In the genomic region with DNA sequence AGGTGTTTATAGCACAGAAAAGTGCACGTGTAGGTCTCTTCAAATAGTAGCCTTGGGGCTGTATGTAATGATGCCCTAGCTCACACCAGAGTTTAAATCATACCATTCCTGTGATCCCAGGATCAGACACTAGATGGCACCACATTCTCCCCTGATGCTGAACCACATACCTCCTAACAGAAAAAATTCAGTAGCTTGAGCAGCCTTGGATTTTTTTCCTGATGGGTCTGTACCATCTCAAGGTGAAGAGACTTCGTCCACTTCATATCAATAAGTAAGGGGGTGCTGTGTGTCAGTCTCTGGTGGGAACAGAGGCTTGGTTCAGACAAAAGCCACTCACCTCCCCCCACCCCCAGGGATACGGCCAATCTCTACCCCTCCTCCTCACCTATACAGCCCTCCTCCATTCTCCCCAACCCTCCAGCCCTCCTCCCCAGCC, we compare ENCODE assay signal across 8 mouse cellular contexts. TPM values are rescaled to one million over a fixed set of nuclear protein-coding genes. Genes with fewer than 3 reads are reported as not detected.
A peak's percentile ranks its signal among the peaks of the same experiment; 100 is the strongest.
DNase-seq lines count a peak whose midpoint lies in the region; ATAC-seq lines count a peak whose summit lies in the region.
"Had no signal": no experiment of that assay in that cellular context is flagged by ENCODE, and none has a peak within 500 bp of the region (broad histone marks: within the 10 kb centered on the region; RNA-seq: fewer than 3 reads in every experiment).

No protein-coding gene starts in this region.

- ATAC-seq in forebrain, embryonic 16.5 days, result peak; percentile 80
- peak; percentile 79 for ATAC-seq in hindbrain, embryonic 16.5 days

- peak; percentile 61 for DNase-seq in WW6 (ENCODE audit: low read depth, low spot score)
- DNase-seq in cerebellum, adult 18-20 months, result peak; percentile 81 to 87
- peak; percentile 75 to 87 for DNase-seq in layer of hippocampus, postnatal 14 days (ENCODE audit: low spot score in 2 of 2)
- peak; percentile 88 for DNase-seq in lung, postnatal 10 days
- peak; percentile 87 to 90 for DNase-seq in right cerebral cortex, adult 2 months (ENCODE audit: low spot score in 2 of 2)

- H3K27ac ChIP-seq in forebrain, embryonic 16.5 days (ENCODE audit: low read length), result no peak overlapping the region
- H3K27ac ChIP-seq in hindbrain, embryonic 16.5 days (ENCODE audit: low read depth, low read length), result no peak overlapping the region

- H3K36me3 ChIP-seq in forebrain, embryonic 16.5 days (ENCODE audit: control insufficient read depth, insufficient read depth), result no peaks in the 10 kb centered on the region
- no peaks in the 10 kb centered on the region for H3K36me3 ChIP-seq in hindbrain, embryonic 16.5 days (ENCODE audit: control insufficient read depth, insufficient read depth, low read length)

- H3K4me3 ChIP-seq in forebrain, embryonic 16.5 days (replicated peaks; ENCODE audit: low read length), result no peak overlapping the region
- H3K4me3 ChIP-seq in hindbrain, embryonic 16.5 days (ENCODE audit: low read length), result no peak overlapping the region
- H3K4me3 ChIP-seq: myocyte had no signal

- H3K4me2 ChIP-seq in forebrain, embryonic 16.5 days (ENCODE audit: low read length), result no peak overlapping the region
- H3K4me2 ChIP-seq in hindbrain, embryonic 16.5 days (ENCODE audit: low read length), result no peak overlapping the region; the same call in 1 of the 2 replicates

- no peaks in the 10 kb centered on the region for H3K4me1 ChIP-seq in forebrain, embryonic 16.5 days (replicated peaks; ENCODE audit: control insufficient read depth, insufficient read depth, low read length)
- H3K4me1 ChIP-seq in hindbrain, embryonic 16.5 days (ENCODE audit: control insufficient read depth, insufficient read depth, low read depth, low read length), result no peaks in the 10 kb centered on the region

- WGBS in forebrain, embryonic 16.5 days, result 32% methylated on average over 3 of the region's 3 CpGs
- 28% methylated on average over 3 of the region's 3 CpGs for WGBS in hindbrain, embryonic 16.5 days

- H3K9me3 ChIP-seq in forebrain, embryonic 16.5 days (ENCODE audit: control insufficient read depth, low read length), result no peaks in the 10 kb centered on the region
- H3K9me3 ChIP-seq in hindbrain, embryonic 16.5 days (ENCODE audit: control insufficient read depth, low read length), result peaks cover 2% of the 10 kb centered on the region

- H3K9ac ChIP-seq in forebrain, embryonic 16.5 days (replicated peaks; ENCODE audit: low read depth, low read length), result no peak overlapping the region
- no peak overlapping the region for H3K9ac ChIP-seq in hindbrain, embryonic 16.5 days (ENCODE audit: low read depth, low read length)

- H3K27me3 ChIP-seq in forebrain, embryonic 16.5 days (replicated peaks; ENCODE audit: control insufficient read depth, insufficient read depth, low read length), result no peaks in the 10 kb centered on the region
- no peaks in the 10 kb centered on the region for H3K27me3 ChIP-seq in hindbrain, embryonic 16.5 days (replicated peaks; ENCODE audit: control insufficient read depth, insufficient read depth, low read length)

RNA-seq across cellular contexts. Expression of gene Ckap4, which starts 18.3 kb away (rescaled TPM):
- polyA plus RNA-seq in forebrain, embryonic 16.5 days (2015; fragmentation: Nextera tagmentation; extraction: Ambion mirVana), result 37.5 and 38.0 TPM in 2 replicates
- polyA plus RNA-seq in hindbrain, embryonic 16.5 days (2015; fragmentation: Nextera tagmentation; extraction: Ambion mirVana), result 24.2 and 51.3 TPM in 2 replicates
- total RNA-seq in layer of hippocampus, postnatal 14 days (2021), result 10 to 100 TPM; 25.3 to 26.8 TPM
